Mouse (Mus musculus): ENCODE results near the gene Adgb. TPM values are rescaled to one million over a fixed set of nuclear protein-coding genes. Genes with fewer than 3 reads are reported as not detected.
"Not testable (repeated sequence)": the region's sequence is repeated elsewhere in the genome, so short reads cannot be mapped to it uniquely, and the experiment has no call there.

The Adgb gene
- polyA plus RNA-seq (2015; fragmentation: Nextera tagmentation; extraction: Ambion mirVana), result 0.39 and 0.50 TPM in 2 replicates

DNA sequence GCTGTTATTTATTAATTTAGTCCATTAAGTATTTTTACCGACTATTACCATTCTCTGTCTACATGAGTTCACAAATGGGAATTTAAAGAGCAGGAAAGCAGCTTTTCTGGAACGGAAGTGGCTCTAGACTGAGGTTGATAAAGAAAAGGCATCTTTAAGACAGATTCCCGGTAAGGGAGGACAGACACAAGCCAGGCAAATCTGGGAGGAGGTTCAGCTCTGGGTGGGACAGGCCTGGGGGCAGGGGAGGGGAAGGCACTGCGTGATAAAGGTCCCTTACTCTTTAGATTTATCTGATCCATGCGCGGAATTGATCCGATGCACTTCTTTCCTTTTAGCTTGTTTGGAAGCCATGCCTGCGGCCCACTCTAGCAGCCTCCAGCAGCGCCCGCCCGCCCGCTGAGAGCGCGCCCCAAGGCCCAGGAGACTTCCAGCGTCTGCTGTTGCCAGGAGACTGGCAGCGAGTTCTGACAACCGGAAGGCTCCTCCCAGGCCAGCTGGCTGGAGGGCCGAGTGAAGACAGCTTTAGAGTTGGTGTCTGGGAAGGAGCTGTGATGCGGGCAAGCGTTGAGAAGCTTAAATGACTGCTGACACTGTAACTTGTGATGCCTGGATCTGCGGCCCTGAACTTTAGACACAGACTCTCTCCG, at the start of gene Adgb:
Gene Adgb (minus strand): TSS at position 366 of the 650 bp plus-strand sequence.
- whole genome bisulfite sequencing (ENCODE audit: insufficient replicate concordance), result 5% methylated on average over 22 of the region's 22 CpGs
- Histone ChIP-seq H3K4me2 (peak within 1 kb of the TSS; percentile 44), H3K4me3 (replicated peaks) (0 out of 2 replicates have a peak within 1 kb of the TSS, but pooled peaks have one; percentile 8), H3K36me3 (replicated peaks) (no peaks in the 10 kb centered on the region), H3K9me3 (replicated peaks) (no peaks in the 10 kb centered on the region), H3K27me3 (no peaks in the 10 kb centered on the region), H3K9ac (no peak within 1 kb of the TSS), H3K27ac (replicated peaks) (no peak within 1 kb of the TSS), H3K4me1 (replicated peaks) (peaks cover 7% of the 10 kb centered on the region; the same call in 1 of the 2 replicates)
- peak; percentile 54 for ATAC-seq (ENCODE audit: insufficient read depth)

DNA sequence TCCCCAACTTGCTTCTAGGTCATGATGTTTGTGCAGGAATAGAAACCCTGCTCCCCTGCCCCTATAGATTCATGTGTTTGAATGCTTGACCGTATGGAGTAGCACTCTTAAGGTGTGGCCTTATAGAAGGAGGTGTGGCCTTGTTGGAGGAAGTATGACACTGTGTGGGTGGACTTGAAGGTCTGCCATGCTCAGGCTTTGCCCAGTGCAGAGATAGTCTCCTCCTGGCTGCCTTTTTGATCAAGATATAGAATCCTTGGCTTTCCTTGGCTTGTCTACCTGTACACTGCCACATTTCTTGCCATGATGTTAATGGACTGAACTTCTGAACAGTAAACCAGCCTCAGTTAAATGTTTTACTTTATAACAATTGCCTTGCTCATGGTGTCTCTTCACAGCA, 8.0 kb upstream of the Adgb start:
- WGBS (ENCODE audit: insufficient replicate concordance), result 50% methylated on average over 1 of the region's 1 CpGs
- no peak overlapping the region for H3K4me2 ChIP-seq
- H3K4me1 ChIP-seq (replicated peaks), result 0 out of 2 replicates have a peak, but pooled peaks cover 3% of the 10 kb centered on the region
- no peak overlapping the region for H3K4me3 ChIP-seq (replicated peaks)
- ATAC-seq (ENCODE audit: insufficient read depth), result no peak
- H3K27ac ChIP-seq (replicated peaks), result no peak overlapping the region
- H3K36me3 ChIP-seq (replicated peaks), result no peaks in the 10 kb centered on the region
- no peaks in the 10 kb centered on the region for H3K27me3 ChIP-seq
- no peaks in the 10 kb centered on the region for H3K9me3 ChIP-seq (replicated peaks)
- no peak overlapping the region for H3K9ac ChIP-seq

DNA sequence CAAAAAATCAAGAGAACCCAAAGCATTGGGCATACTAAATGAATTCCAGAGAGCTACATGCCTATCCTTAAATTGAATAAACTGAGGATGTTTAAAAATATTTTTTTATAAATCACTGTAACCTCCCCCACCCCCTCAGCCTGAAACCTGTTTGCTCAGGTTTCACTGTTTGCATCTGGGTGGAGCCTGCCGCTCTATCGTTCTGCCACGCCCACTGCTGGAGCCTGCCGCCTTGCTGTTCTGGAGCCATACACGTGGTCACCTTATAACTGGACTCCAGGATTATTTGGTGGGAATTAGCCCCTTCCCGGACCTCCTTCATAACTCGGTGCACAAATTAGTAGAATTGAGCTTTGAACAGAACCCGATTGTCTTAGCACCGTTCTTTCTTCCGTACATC, 5.3 kb upstream of the Adgb start:
- not testable (repeated sequence) for H3K4me1 ChIP-seq (replicated peaks); H3K4me3 ChIP-seq (replicated peaks); H3K36me3 ChIP-seq (replicated peaks); H3K27me3 ChIP-seq; ATAC-seq (ENCODE audit: insufficient read depth); H3K4me2 ChIP-seq; H3K27ac ChIP-seq (replicated peaks); H3K9me3 ChIP-seq (replicated peaks); H3K9ac ChIP-seq
- whole genome bisulfite sequencing (ENCODE audit: insufficient replicate concordance), result 53% methylated on average over 10 of the region's 10 CpGs

DNA sequence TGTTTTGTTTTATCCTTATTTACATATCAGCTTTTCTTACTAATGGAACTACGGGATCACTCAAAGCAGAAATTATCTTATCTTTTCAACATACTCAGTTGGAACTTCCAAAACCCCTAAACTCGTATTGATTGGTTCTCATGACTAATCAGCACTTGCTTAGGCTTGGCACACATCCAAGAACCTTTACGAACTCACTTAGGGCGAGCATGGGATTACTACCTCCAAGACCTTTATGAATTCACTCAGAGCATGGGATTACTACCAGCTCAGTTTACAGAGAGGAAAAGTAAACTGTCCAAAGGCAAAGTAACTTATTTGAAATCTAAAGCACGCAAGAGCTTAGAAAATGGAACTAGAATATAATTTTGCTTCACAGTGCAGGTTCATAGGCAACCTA, 4.8 kb upstream of the Adgb start:
- no peak overlapping the region for H3K27ac ChIP-seq (replicated peaks)
- H3K4me1 ChIP-seq (replicated peaks), result peaks cover 7% of the 10 kb centered on the region; the same call in 1 of the 2 replicates
- H3K27me3 ChIP-seq, result no peaks in the 10 kb centered on the region
- no peak for ATAC-seq (ENCODE audit: insufficient read depth)
- H3K36me3 ChIP-seq (replicated peaks), result no peaks in the 10 kb centered on the region
- H3K9ac ChIP-seq, result no peak overlapping the region
- 28% methylated on average over 5 of the region's 5 CpGs for WGBS (ENCODE audit: insufficient replicate concordance)
- no peak overlapping the region for H3K4me3 ChIP-seq (replicated peaks)
- H3K9me3 ChIP-seq (replicated peaks), result no peaks in the 10 kb centered on the region
- no peak overlapping the region for H3K4me2 ChIP-seq

DNA sequence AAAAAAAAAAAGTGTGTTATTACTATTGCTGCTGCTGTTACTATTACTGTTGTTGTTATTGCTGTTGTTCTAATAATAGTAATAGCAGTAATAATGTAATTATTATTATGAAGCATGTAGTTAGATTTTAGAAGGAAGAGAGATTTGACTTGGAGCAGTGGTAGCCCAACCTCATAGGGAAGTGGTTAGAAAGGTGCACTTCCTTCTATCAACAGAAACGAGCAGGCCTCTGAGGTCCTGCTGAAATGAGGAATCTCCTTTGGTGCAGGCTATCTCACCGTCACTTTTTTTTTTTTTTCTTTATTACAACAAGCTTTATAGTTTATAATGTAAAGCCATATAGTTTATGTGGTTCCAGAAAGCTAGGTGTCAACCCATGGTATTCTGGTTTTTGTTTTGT, 4.4 kb upstream of the Adgb start:
- 16% methylated on average over 2 of the region's 2 CpGs for WGBS (ENCODE audit: insufficient replicate concordance)
- Histone ChIP-seq H3K9me3 (replicated peaks) (no peaks in the 10 kb centered on the region), H3K9ac (no peak overlapping the region), H3K27ac (replicated peaks) (no peak overlapping the region), H3K27me3 (no peaks in the 10 kb centered on the region), H3K36me3 (replicated peaks) (no peaks in the 10 kb centered on the region), H3K4me2 (no peak overlapping the region), H3K4me1 (replicated peaks) (peaks cover 8% of the 10 kb centered on the region; the same call in 1 of the 2 replicates), H3K4me3 (replicated peaks) (no peak overlapping the region)
- ATAC-seq (ENCODE audit: insufficient read depth), result no peak

DNA sequence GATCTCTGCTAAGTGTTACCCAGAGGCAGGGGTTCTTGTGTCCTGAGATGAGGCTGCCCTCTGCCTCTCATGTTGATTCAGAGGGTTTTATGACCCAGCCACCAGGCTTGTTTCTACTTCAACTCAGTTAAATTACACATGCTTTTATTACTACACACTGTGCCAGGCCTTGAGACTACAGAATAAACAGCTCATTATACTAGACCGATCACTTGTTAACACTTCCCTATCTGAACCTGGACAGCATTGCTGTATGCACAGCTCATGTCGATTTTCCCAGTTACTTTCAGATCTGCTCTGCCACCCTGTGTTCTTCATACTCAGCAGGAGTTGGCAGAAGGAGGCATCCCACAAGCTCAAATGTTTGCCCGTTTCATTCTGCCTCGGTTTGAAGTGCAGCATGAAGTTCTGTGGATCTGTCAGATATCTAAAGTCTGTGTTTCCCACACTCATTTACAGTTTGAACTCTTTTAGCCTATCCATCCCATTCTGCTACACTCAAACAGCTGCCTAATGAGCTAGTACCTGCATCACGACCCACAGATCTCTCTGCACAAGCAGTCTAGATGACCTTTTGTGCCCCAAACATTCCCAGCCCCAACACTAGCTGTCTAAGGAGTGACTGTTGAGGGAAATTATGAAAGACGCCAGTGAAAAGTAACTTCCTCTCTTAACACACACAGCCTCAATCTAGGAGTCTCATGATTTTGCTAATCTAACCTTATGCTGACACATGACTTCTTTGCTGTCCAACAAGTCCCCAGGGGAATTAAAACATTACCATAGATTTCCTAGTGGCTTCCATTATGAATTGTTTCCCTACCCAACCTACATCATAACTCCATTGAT, 3.2 kb downstream of the Adgb start:
- no peak overlapping the region for H3K4me2 ChIP-seq
- H3K36me3 ChIP-seq (replicated peaks), result no peaks in the 10 kb centered on the region
- 23% methylated on average over 6 of the region's 6 CpGs for WGBS (ENCODE audit: insufficient replicate concordance)
- ATAC-seq (ENCODE audit: insufficient read depth), result peak; percentile 28; the same call in 1 of the 2 replicates
- no peak overlapping the region for H3K4me3 ChIP-seq (replicated peaks)
- H3K27ac ChIP-seq (replicated peaks), result 0 out of 2 replicates have a peak overlapping the region, but pooled peaks have one; percentile 7
- no peak overlapping the region for H3K9ac ChIP-seq
- peaks cover 5% of the 10 kb centered on the region; the same call in 1 of the 2 replicates for H3K4me1 ChIP-seq (replicated peaks)
- H3K9me3 ChIP-seq (replicated peaks), result no peaks in the 10 kb centered on the region
- no peaks in the 10 kb centered on the region for H3K27me3 ChIP-seq

DNA sequence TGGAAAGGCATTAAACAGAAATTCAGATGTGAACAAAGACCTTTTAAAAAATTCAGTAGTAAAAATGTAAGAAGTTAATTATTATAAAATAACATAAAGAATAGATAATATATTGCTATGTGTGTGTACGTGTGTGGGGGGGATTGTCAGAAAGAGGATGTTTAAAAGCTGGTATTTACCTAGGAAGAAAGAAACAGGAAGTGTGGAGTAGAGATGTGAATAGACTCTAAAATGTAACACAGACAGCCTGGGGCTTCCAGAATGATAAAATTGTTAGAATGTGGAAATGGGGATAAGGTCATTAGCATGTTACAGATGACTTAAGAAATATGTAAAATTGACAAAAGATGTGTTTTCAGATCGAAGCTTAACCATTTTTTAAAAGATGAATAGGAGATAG, 12.0 kb downstream of the Adgb start:
- Histone ChIP-seq H3K9me3 (replicated peaks) (no peaks in the 10 kb centered on the region), H3K36me3 (replicated peaks) (no peaks in the 10 kb centered on the region), H3K9ac (no peak overlapping the region), H3K4me2 (no peak overlapping the region), H3K27me3 (no peaks in the 10 kb centered on the region), H3K4me1 (replicated peaks) (no peaks in the 10 kb centered on the region), H3K27ac (replicated peaks) (no peak overlapping the region), H3K4me3 (replicated peaks) (no peak overlapping the region)
- 27% methylated on average over 2 of the region's 2 CpGs for whole genome bisulfite sequencing (ENCODE audit: insufficient replicate concordance)
- no peak for ATAC-seq (ENCODE audit: insufficient read depth)

DNA sequence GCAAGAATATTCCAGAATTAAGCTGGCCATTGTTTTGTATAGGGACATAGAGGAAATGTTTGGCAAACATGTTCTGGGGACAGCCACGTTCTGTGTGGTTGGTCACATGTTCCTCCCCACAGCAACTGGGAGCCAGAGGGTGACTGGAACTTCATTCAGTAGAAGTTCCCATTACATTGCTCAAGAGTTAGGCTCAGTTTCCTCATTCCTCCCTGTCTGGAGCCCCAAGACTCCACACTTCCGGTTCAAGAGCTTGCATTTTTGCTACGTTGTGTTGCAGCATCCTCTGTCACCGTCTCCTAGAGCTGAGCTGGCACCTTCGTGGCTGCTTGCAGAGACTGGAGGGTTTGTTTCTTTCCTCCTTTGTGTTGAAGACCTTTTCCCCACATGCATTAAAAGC, 15.1 kb downstream of the Adgb start:
- Histone ChIP-seq H3K4me2 (no peak overlapping the region), H3K36me3 (replicated peaks) (no peaks in the 10 kb centered on the region), H3K9ac (no peak overlapping the region), H3K4me1 (replicated peaks) (no peaks in the 10 kb centered on the region), H3K4me3 (replicated peaks) (no peak overlapping the region), H3K27me3 (no peaks in the 10 kb centered on the region), H3K27ac (replicated peaks) (0 out of 2 replicates have a peak overlapping the region, but pooled peaks have one; percentile 45), H3K9me3 (replicated peaks) (no peaks in the 10 kb centered on the region)
- WGBS (ENCODE audit: insufficient replicate concordance), result 28% methylated on average over 5 of the region's 5 CpGs
- ATAC-seq (ENCODE audit: insufficient read depth), result peak; percentile 56

DNA sequence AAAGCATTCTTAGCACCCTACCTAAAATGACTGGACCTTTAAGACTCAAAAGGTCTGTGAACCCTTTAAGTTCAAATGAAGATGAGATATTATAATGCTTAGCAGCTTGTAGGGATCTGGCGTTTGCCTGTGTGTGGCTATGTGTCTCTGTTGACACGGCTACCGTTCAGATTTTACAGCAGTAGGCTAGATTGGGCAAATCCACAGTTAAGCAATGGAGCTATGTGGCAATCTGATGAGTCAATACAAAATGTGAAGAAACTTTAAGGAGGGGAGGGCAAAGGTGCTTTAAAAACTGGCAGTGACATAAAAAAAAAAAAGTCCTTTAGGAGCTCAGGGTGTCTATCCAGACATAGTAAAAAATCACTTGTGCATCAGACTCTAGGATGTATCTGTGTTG, 23.1 kb downstream of the Adgb start:
- H3K27ac ChIP-seq (replicated peaks), result no peak overlapping the region
- ATAC-seq (ENCODE audit: insufficient read depth), result peak; percentile 75; the same call in 1 of the 2 replicates
- H3K4me3 ChIP-seq (replicated peaks), result no peak overlapping the region
- WGBS (ENCODE audit: insufficient replicate concordance), result 50% methylated on average over 3 of the region's 3 CpGs
- H3K4me1 ChIP-seq (replicated peaks), result no peaks in the 10 kb centered on the region
- no peaks in the 10 kb centered on the region for H3K36me3 ChIP-seq (replicated peaks)
- H3K9ac ChIP-seq, result no peak overlapping the region
- no peaks in the 10 kb centered on the region for H3K27me3 ChIP-seq
- H3K9me3 ChIP-seq (replicated peaks), result no peaks in the 10 kb centered on the region
- no peak overlapping the region for H3K4me2 ChIP-seq

DNA sequence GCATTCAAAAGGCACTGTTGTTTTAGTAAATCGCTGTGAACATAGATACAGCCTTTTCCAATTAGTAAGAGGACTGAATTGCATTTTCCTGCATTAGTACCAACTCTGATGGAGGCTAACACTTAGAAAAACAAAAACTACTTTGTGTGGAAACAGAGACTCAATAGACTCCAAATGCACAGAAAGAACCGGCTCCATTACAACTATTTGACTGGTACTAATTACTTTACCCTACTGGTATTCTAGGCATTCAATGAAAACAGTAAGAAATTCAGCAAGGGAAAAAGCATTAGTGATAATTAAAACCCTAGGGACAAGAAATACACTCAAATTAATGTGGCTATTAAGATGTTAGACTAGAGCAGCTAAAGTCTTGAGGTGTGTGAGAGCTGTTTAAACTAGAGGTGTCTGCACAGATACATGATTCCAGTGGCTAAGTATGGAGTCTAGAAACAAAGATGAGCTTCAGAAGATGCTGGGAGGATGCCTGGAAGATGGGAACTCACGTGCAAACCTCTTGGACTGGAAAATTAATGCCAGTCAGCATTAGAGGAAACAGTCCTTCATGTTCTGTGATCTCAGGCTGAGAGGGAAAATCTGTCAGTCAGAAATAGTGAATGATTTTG, 27.2 kb downstream of the Adgb start:
- Histone ChIP-seq H3K36me3 (replicated peaks) (no peaks in the 10 kb centered on the region), H3K9me3 (replicated peaks) (no peaks in the 10 kb centered on the region), H3K4me2 (no peak overlapping the region), H3K27me3 (no peaks in the 10 kb centered on the region), H3K4me1 (replicated peaks) (no peaks in the 10 kb centered on the region), H3K4me3 (replicated peaks) (no peak overlapping the region), H3K9ac (no peak overlapping the region), H3K27ac (replicated peaks) (no peak overlapping the region)
- no peak for ATAC-seq (ENCODE audit: insufficient read depth)
- 61% methylated on average over 3 of the region's 3 CpGs for WGBS (ENCODE audit: insufficient replicate concordance)

DNA sequence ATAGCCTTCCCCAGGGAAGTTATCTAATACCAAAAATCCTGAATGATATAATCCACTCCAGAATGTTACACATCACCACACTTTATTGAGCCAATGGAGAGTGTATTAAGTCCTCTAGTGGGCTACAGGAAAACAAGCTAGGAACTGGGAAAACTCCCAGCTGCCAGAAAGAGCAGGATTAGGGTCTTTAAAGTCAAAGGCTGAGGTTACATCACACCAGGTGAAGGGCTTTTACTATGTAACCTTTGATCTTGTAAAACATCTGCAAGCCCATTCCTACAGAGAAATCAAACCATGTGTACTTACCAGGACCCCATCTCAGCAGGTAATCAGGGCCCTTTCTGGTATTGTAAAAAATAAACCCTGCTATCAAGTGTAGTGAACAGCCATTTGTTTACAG, 28.6 kb downstream of the Adgb start:
- no peak overlapping the region for H3K9ac ChIP-seq
- ATAC-seq (ENCODE audit: insufficient read depth), result no peak
- no peaks in the 10 kb centered on the region for H3K27me3 ChIP-seq
- no peak overlapping the region for H3K27ac ChIP-seq (replicated peaks)
- no peaks in the 10 kb centered on the region for H3K9me3 ChIP-seq (replicated peaks)
- H3K36me3 ChIP-seq (replicated peaks), result no peaks in the 10 kb centered on the region
- no peak overlapping the region for H3K4me3 ChIP-seq (replicated peaks)
- no peaks in the 10 kb centered on the region for H3K4me1 ChIP-seq (replicated peaks)
- no peak overlapping the region for H3K4me2 ChIP-seq
